Mouse (Mus musculus) brain, embryonic 14.5 days (tissue): ENCODE data around the gene Dnlz.

Experiments used
- CTCF ChIP-seq: fragments of 200-500 bp; IDR thresholded peaks from 2 replicates; pipeline ENCODE4 v1.5.1; 2012; ENCODE audit warnings: inconsistent platforms, mild to moderate bottlenecking, moderate library complexity, borderline replicate concordance; ENCODE audit not compliant: insufficient read depth, insufficient read length; ENCODE audit errors: extremely low read depth
- POLR2A ChIP-seq: fragments of 200-500 bp; IDR thresholded peaks from 2 replicates; pipeline ENCODE4 v1.6.1; 2012; ENCODE audit warnings: mild to moderate bottlenecking, inconsistent platforms, borderline replicate concordance; ENCODE audit not compliant: poor library complexity, insufficient read depth, insufficient read length, severe bottlenecking; ENCODE audit errors: extremely low read depth

GRCm38 (mm10) chr2:26354401-26354800 is 2.5 kb upstream of the Dnlz start:
- TF ChIP-seq CTCF (no peak), POLR2A (no peak)
